Mouse (Mus musculus): ENCODE measurements around the gene Grin2d. TPM values are rescaled to one million over a fixed set of nuclear protein-coding genes. Genes with fewer than 3 reads are reported as not detected.

The Grin2d gene
- polyA plus RNA-seq, 1 experiment from 2014 or later, result 0.37 TPM

Other genes with a start within 250 kb of the Grin2d start
- gene Mamstr, start 238.4 kb downstream of the Grin2d start, polyA plus RNA-seq (2016; fragmentation: Nextera tagmentation; extraction: Ambion mirVana), result 3.3 and 5.4 TPM in 2 replicates
- 0.77 TPM in 2 replicates for gene Fut2, start 212.0 kb downstream of the Grin2d start, polyA plus RNA-seq (2016; fragmentation: Nextera tagmentation; extraction: Ambion mirVana)
- gene Ntn5, start 194.4 kb downstream of the Grin2d start, polyA plus RNA-seq (2016; fragmentation: Nextera tagmentation; extraction: Ambion mirVana), result not detected in 2 replicates
- 0.18 and 0.49 TPM in 2 replicates for gene Sec1, start 184.0 kb downstream of the Grin2d start, polyA plus RNA-seq (2016; fragmentation: Nextera tagmentation; extraction: Ambion mirVana)
- 5.4 and 5.8 TPM in 2 replicates for gene Car11, start 178.5 kb downstream of the Grin2d start, polyA plus RNA-seq (2016; fragmentation: Nextera tagmentation; extraction: Ambion mirVana)
- gene Dbp, start 173.3 kb downstream of the Grin2d start, polyA plus RNA-seq (2016; fragmentation: Nextera tagmentation; extraction: Ambion mirVana), result 4.1 and 5.3 TPM in 2 replicates
- gene Rpl18, start 162.9 kb downstream of the Grin2d start, polyA plus RNA-seq (2016; fragmentation: Nextera tagmentation; extraction: Ambion mirVana), result 603 and 625 TPM in 2 replicates
- 18.5 and 20.0 TPM in 2 replicates for gene Sphk2, start 160.4 kb downstream of the Grin2d start, polyA plus RNA-seq (2016; fragmentation: Nextera tagmentation; extraction: Ambion mirVana)
- gene Fam83e, start 157.2 kb downstream of the Grin2d start, polyA plus RNA-seq (2016; fragmentation: Nextera tagmentation; extraction: Ambion mirVana), result 0.29 and 0.33 TPM in 2 replicates
- not detected in 2 replicates for gene Spaca4, start 152.6 kb downstream of the Grin2d start, polyA plus RNA-seq (2016; fragmentation: Nextera tagmentation; extraction: Ambion mirVana)
- 0.53 and 0.86 TPM in 2 replicates for gene Lmtk3, start 94.6 kb downstream of the Grin2d start, polyA plus RNA-seq (2016; fragmentation: Nextera tagmentation; extraction: Ambion mirVana)
- 0.23 and 0.40 TPM in 2 replicates for gene Sult2b1, start 93.7 kb downstream of the Grin2d start, polyA plus RNA-seq (2016; fragmentation: Nextera tagmentation; extraction: Ambion mirVana)
- 108 and 115 TPM in 2 replicates for gene Cyth2, start 63.8 kb downstream of the Grin2d start, polyA plus RNA-seq (2016; fragmentation: Nextera tagmentation; extraction: Ambion mirVana)
- gene Kcnj14, start 53.6 kb downstream of the Grin2d start, polyA plus RNA-seq (2016; fragmentation: Nextera tagmentation; extraction: Ambion mirVana), result 0.63 and 0.70 TPM in 2 replicates
- 43.9 and 46.6 TPM in 2 replicates for gene Grwd1, start 47.4 kb downstream of the Grin2d start, polyA plus RNA-seq (2016; fragmentation: Nextera tagmentation; extraction: Ambion mirVana)
- 53.4 and 55.5 TPM in 2 replicates for gene Kdelr1, start 5.6 kb downstream of the Grin2d start, polyA plus RNA-seq (2016; fragmentation: Nextera tagmentation; extraction: Ambion mirVana)
- gene Syngr4, start 18.3 kb upstream of the Grin2d start, polyA plus RNA-seq (2016; fragmentation: Nextera tagmentation; extraction: Ambion mirVana), result 0.89 and 1.2 TPM in 2 replicates
- gene Tmem143, start 18.6 kb upstream of the Grin2d start, polyA plus RNA-seq (2016; fragmentation: Nextera tagmentation; extraction: Ambion mirVana), result 5.8 and 7.2 TPM in 2 replicates
- 63.1 and 69.0 TPM in 2 replicates for gene Emp3, start 43.0 kb upstream of the Grin2d start, polyA plus RNA-seq (2016; fragmentation: Nextera tagmentation; extraction: Ambion mirVana)
- 2.4 and 3.5 TPM in 2 replicates for gene Ccdc114, start 45.7 kb upstream of the Grin2d start, polyA plus RNA-seq (2016; fragmentation: Nextera tagmentation; extraction: Ambion mirVana)
- gene Abcc6, start 151.9 kb upstream of the Grin2d start, polyA plus RNA-seq (2016; fragmentation: Nextera tagmentation; extraction: Ambion mirVana), result 0.06 and 0.22 TPM in 2 replicates
- 47.8 and 54.4 TPM in 2 replicates for gene Nomo1, start 155.3 kb upstream of the Grin2d start, polyA plus RNA-seq (2016; fragmentation: Nextera tagmentation; extraction: Ambion mirVana)
- gene Kcnj11, start 222.4 kb upstream of the Grin2d start, polyA plus RNA-seq (2016; fragmentation: Nextera tagmentation; extraction: Ambion mirVana), result 6.3 and 7.6 TPM in 2 replicates